Mouse (Mus musculus): ENCODE measurements at regions not wholly inside any gene's neighbourhood (a gene's known extent, or its start where the extent isn't known, plus 50 kb on each side); places are given as distances from the start of the nearest gene placed in this dataset.

- 54% methylated on average over 10 of the region's 10 CpGs for WGBS
- TF ChIP-seq POLR2A (IDR thresholded peaks at IDR 0.05; ENCODE audit: extremely low read depth, insufficient read depth, low read length) (no peak), CTCF (IDR thresholded peaks at IDR 0.05; ENCODE audit: low read depth, low read length) (no peak)
- no peaks in the 10 kb centered on the region for H3K27me3 ChIP-seq (ENCODE audit: control insufficient read depth, insufficient read depth, low read length)
Observed at GRCm38 (mm10) chr1:61117535-61117934, 139.8 kb downstream of the Icos start.

DNA sequence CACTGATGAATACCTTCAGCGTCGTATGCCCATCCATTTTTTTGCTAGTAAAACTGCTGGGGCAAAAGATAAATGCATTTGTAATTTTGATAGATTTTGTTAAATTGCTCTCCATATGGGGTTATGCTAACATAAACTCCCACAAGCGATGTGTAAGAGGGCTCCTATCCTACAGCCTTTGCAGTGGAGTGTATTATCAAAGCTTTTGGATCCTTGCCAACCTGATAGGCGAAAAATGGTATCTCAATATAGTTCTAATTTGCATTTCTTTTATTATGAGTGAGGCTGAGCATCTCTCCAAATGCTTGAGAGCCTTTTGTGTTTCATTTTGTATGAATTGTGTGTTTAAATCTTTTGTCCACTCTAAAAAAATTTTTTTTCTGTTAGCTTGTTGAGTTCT is 140.3 kb downstream of the Icos start:
- Histone ChIP-seq H3K27me3 (ENCODE audit: control insufficient read depth, insufficient read depth, low read length) (no peaks in the 10 kb centered on the region), H3K9ac (ENCODE audit: low read depth, low read length) (no peak overlapping the region), H3K4me1 (ENCODE audit: control insufficient read depth, insufficient read depth, low read length) (no peaks in the 10 kb centered on the region), H3K27ac (replicated peaks; ENCODE audit: insufficient read depth, low read depth, low read length) (no peak overlapping the region), H3K4me3 (ENCODE audit: insufficient read depth, low read depth, low read length) (no peak overlapping the region), H3K36me3 (ENCODE audit: control insufficient read depth, insufficient read depth, low read length) (no peaks in the 10 kb centered on the region), H3K79me2 (ENCODE audit: control insufficient read depth, insufficient read depth, low read length) (no peaks in the 10 kb centered on the region)
- WGBS, result 86% methylated on average over 4 of the region's 4 CpGs
- DNase-seq (ENCODE audit: extremely low read depth, low read depth, low spot score), result no peak
- no peak for TF ChIP-seq POLR2A (IDR thresholded peaks at IDR 0.05; ENCODE audit: extremely low read depth, insufficient read depth, low read length)

More at GRCm38 (mm10) chr1:61117535-61117934, 139.8 kb downstream of the Icos start:
- no peak for DNase-seq (ENCODE audit: extremely low read depth, low read depth, low spot score)
- no peak overlapping the region for H3K9ac ChIP-seq (ENCODE audit: low read depth, low read length)
- no peaks in the 10 kb centered on the region for H3K4me1 ChIP-seq (ENCODE audit: control insufficient read depth, insufficient read depth, low read length)
- H3K4me3 ChIP-seq (ENCODE audit: insufficient read depth, low read depth, low read length), result no peak overlapping the region
- no peak overlapping the region for H3K27ac ChIP-seq (replicated peaks; ENCODE audit: insufficient read depth, low read depth, low read length)
- H3K36me3 ChIP-seq (ENCODE audit: control insufficient read depth, insufficient read depth, low read length), result no peaks in the 10 kb centered on the region
- H3K79me2 ChIP-seq (ENCODE audit: control insufficient read depth, insufficient read depth, low read length), result no peaks in the 10 kb centered on the region

- Histone ChIP-seq H3K36me3 (ENCODE audit: control insufficient read depth, insufficient read depth, low read length) (no peaks in the 10 kb centered on the region), H3K79me2 (ENCODE audit: control insufficient read depth, insufficient read depth, low read length) (no peaks in the 10 kb centered on the region), H3K9ac (ENCODE audit: low read depth, low read length) (no peak overlapping the region), H3K4me3 (ENCODE audit: insufficient read depth, low read depth, low read length) (no peak overlapping the region), H3K27ac (replicated peaks; ENCODE audit: insufficient read depth, low read depth, low read length) (no peak overlapping the region), H3K4me1 (ENCODE audit: control insufficient read depth, insufficient read depth, low read length) (no peaks in the 10 kb centered on the region), H3K27me3 (ENCODE audit: control insufficient read depth, insufficient read depth, low read length) (no peaks in the 10 kb centered on the region)
- no peak for DNase-seq (ENCODE audit: extremely low read depth, low read depth, low spot score)
- 80% methylated on average over 4 of the region's 4 CpGs for WGBS
- TF ChIP-seq POLR2A (IDR thresholded peaks at IDR 0.05; ENCODE audit: extremely low read depth, insufficient read depth, low read length) (no peak), CTCF (IDR thresholded peaks at IDR 0.05; ENCODE audit: low read depth, low read length) (no peak)
Observed at GRCm38 (mm10) chr1:61121480-61121879, 143.8 kb downstream of the Icos start.

DNA sequence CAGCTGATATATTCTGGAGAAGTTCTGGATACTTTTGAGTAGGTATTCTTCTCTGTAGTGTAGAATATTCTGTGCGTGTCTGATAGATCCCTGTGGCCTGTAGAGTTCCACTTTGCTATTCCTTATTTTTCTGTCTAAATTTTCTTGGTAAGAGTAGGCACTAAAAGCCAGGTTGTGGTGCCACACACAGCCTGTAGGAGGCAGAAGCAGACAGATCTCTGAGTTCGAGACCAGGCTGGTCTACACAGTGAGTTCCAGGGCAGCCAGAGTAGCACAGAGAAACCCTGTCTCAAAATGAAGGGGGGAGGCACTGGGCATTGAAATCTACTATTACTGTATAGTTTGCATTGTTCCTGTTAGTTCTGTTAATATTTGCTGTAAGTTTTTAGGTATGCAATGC is 147.4 kb downstream of the Icos start:
- Histone ChIP-seq H3K79me2 (ENCODE audit: control insufficient read depth, insufficient read depth, low read length) (no peaks in the 10 kb centered on the region), H3K4me3 (ENCODE audit: insufficient read depth, low read depth, low read length) (no peak overlapping the region), H3K9ac (ENCODE audit: low read depth, low read length) (no peak overlapping the region), H3K4me1 (ENCODE audit: control insufficient read depth, insufficient read depth, low read length) (no peaks in the 10 kb centered on the region), H3K36me3 (ENCODE audit: control insufficient read depth, insufficient read depth, low read length) (no peaks in the 10 kb centered on the region), H3K27ac (replicated peaks; ENCODE audit: insufficient read depth, low read depth, low read length) (no peak overlapping the region), H3K27me3 (ENCODE audit: control insufficient read depth, insufficient read depth, low read length) (no peaks in the 10 kb centered on the region)
- TF ChIP-seq POLR2A (IDR thresholded peaks at IDR 0.05; ENCODE audit: extremely low read depth, insufficient read depth, low read length) (no peak), CTCF (IDR thresholded peaks at IDR 0.05; ENCODE audit: low read depth, low read length) (no peak)
- no peak for DNase-seq (ENCODE audit: extremely low read depth, low read depth, low spot score)
- WGBS, result 83% methylated on average over 2 of the region's 2 CpGs

DNA sequence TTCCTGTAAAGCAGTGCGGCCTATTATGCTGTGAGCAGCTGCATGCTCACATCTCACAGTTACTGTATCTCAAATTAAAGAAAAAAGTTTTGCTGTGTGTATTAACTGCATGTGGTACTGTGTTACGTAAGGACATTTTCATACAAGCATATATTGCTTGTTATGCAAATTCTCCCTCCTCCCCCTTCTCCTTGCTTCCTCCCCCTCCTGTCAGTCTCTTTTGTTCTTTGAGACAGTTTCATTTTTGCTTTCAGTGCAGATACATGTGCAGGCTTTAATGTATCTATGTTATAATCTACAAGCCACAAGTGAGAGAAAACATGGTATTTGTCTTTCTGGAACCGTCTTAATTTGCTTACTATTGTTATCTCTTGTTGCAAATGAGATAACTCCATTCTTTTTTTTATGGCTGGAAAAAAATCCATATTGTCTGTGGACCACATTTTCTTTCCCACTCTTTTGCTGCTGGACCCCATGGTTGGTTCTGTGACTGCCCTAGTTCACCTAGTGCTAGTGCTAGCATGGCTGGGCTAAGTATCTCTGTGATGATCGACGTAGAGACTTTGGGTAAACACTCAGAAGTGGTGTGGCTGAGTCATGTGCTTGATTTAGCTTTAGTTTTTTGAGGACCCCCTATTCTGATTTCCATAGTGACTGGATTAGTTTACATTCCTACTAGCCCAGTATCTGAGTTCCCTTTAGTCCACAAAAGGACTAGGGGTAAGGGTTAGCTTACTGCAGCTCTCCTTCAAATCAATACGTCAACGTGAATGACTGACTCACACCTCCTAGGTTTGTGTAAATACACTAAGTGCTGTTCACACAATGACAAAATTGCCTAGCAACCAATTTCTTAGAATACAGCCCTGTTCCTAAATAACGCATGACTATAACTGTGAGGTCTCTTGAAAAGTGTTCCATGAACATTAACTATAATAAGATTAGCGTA is 158.1 kb downstream of the Icos start:
- Histone ChIP-seq H3K9ac (ENCODE audit: low read depth, low read length) (no peak overlapping the region), H3K27ac (replicated peaks; ENCODE audit: insufficient read depth, low read depth, low read length) (no peak overlapping the region), H3K4me3 (ENCODE audit: insufficient read depth, low read depth, low read length) (no peak overlapping the region), H3K27me3 (ENCODE audit: control insufficient read depth, insufficient read depth, low read length) (no peaks in the 10 kb centered on the region), H3K79me2 (ENCODE audit: control insufficient read depth, insufficient read depth, low read length) (no peaks in the 10 kb centered on the region), H3K4me1 (ENCODE audit: control insufficient read depth, insufficient read depth, low read length) (no peaks in the 10 kb centered on the region; the same call in 1 of the 2 replicates), H3K36me3 (ENCODE audit: control insufficient read depth, insufficient read depth, low read length) (no peaks in the 10 kb centered on the region)
- 67% methylated on average over 9 of the region's 9 CpGs for WGBS
- no peak for TF ChIP-seq CTCF (IDR thresholded peaks at IDR 0.05; ENCODE audit: low read depth, low read length)
- TF ChIP-seq POLR2A (IDR thresholded peaks at IDR 0.05; ENCODE audit: extremely low read depth, insufficient read depth, low read length), result no peak
- no peak for DNase-seq (ENCODE audit: extremely low read depth, low read depth, low spot score)

Data from liver, adult 2 months (tissue).